Mouse (Mus musculus) hindbrain, embryonic 11.5 days (tissue): Measurements from ENCODE around the gene Rpl10a. TPM values are rescaled to one million over a fixed set of nuclear protein-coding genes. Genes with fewer than 3 reads are reported as not detected.

Experiments used
- ATAC-seq: fragments of 200-750 bp; cut with Nextera tagmentation; 2 replicates; pipeline ENCODE4 v1.8.0; 2017; ENCODE audit warnings: mild to moderate bottlenecking, moderate TSS enrichment, moderate library complexity; ENCODE audit not compliant: low FRiP score
- DNase-seq: peaks from one replicate; pipeline ENCODE4 v3.0.0-alpha.2; 2015; ENCODE audit warnings: low spot score
- H3K27ac ChIP-seq: fragments of 300-500 bp; sonication (generic); 2 replicates; pipeline ENCODE4 v1.5.1; 2014; ENCODE audit warnings: mild to moderate bottlenecking, low read depth, low read length
- H3K27me3 ChIP-seq: fragments of 300-500 bp; sonication (generic); 2 replicates; pipeline ENCODE4 v1.6.1; 2014; ENCODE audit warnings: mild to moderate bottlenecking, low read length, moderate library complexity, mixed read lengths; ENCODE audit not compliant: control insufficient read depth, insufficient read depth
- H3K36me3 ChIP-seq: fragments of 300-500 bp; sonication (generic); 2 replicates; pipeline ENCODE4 v1.6.1; 2014; ENCODE audit warnings: mild to moderate bottlenecking, low read length, moderate library complexity, mixed read lengths; ENCODE audit not compliant: control insufficient read depth, insufficient read depth
- H3K4me1 ChIP-seq: fragments of 300-500 bp; sonication (generic); replicated peaks from 2 replicates; pipeline ENCODE4 v1.6.1; 2014; ENCODE audit warnings: low read length, mixed read lengths; ENCODE audit not compliant: control insufficient read depth, insufficient read depth
- H3K4me2 ChIP-seq: fragments of 300-500 bp; sonication (generic); replicated peaks from 2 replicates; pipeline ENCODE4 v1.6.1; 2014; ENCODE audit warnings: mild to moderate bottlenecking, low read depth, low read length
- H3K4me3 ChIP-seq: fragments of 300-500 bp; sonication (generic); 2 replicates; pipeline ENCODE4 v1.5.1; 2014; ENCODE audit warnings: low read depth, low read length
- H3K9ac ChIP-seq: fragments of 300-500 bp; sonication (generic); 2 replicates; pipeline ENCODE4 v1.6.1; 2014; ENCODE audit warnings: low read depth, low read length
- H3K9me3 ChIP-seq: fragments of 300-500 bp; sonication (generic); 2 replicates; pipeline ENCODE4 v1.6.1; 2016; ENCODE audit warnings: low read length; ENCODE audit not compliant: control insufficient read depth
- WGBS: fragments of 180-500 bp; shearing (Covaris S2); extraction: QIAGEN DNeasy Blood & Tissue Kit; methylation state at CpG from one replicate; pipeline ENCODE4 v1.1.7; 2014; 5-methylcytosine and 5-hydroxymethylcytosine counted together
- polyA plus RNA-seq: library from polyadenylated mRNA; unstranded; fragments of >200 nt; fragmentation: Nextera tagmentation; extraction: Ambion mirVana; gene quantifications from 2 replicates; pipeline ENCODE4 v1.2.1, GENCODE M21; 2014

The Rpl10a gene
- polyA plus RNA-seq: 445 and 475 TPM in 2 replicates

GRCm38 (mm10) chr17:28328366-28328928 lies at the start of gene Rpl10a:
TSS of gene Rpl10a (plus strand) at chr17:28328471.
- peaks cover 5% of the 10 kb centered on the region; the same call in 1 of the 2 replicates for H3K4me1 ChIP-seq
- peak within 1 kb of the TSS; percentile 96 for H3K4me2 ChIP-seq
- H3K9me3 ChIP-seq: no peaks in the 10 kb centered on the region
- peak; percentile 99 for DNase-seq
- under 1% methylated on average over 67 of the region's 67 CpGs for WGBS
- ATAC-seq: peak; percentile 90
- no peaks in the 10 kb centered on the region for H3K27me3 ChIP-seq
- H3K9ac ChIP-seq: peak within 1 kb of the TSS; percentile 98
- H3K36me3 ChIP-seq: 0 out of 2 replicates have a peak, but pooled peaks cover 3% of the 10 kb centered on the region
- peak within 1 kb of the TSS; percentile 94 for H3K27ac ChIP-seq
- peak within 1 kb of the TSS; percentile 94 for H3K4me3 ChIP-seq

DNA sequence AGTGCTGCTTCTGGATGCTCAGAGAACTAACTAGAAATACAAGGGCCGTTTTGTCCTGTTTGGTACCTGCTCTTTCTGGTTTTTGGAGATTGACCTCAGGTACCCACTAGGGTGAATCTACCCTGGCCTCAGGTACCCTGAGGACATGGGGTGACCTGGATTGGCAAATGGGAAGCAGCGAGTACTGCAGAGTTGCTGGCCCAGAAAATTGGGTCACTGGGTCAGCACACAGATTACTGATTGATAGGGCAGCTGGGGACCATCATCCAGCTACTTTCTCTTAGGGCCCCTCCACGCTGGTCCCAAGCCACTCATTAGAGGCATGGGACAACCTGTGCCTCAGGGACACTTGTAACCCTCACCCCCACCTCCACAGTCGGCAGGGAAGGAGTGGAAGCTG lies 49.0 kb upstream of the Rpl10a start:
- ATAC-seq: no peak
- no peaks in the 10 kb centered on the region for H3K36me3 ChIP-seq
- no peak overlapping the region for H3K4me2 ChIP-seq
- H3K9ac ChIP-seq: no peak overlapping the region
- no peaks in the 10 kb centered on the region for H3K9me3 ChIP-seq
- H3K27ac ChIP-seq: no peak overlapping the region
- WGBS: 44% methylated on average over 4 of the region's 4 CpGs
- no peaks in the 10 kb centered on the region for H3K27me3 ChIP-seq
- H3K4me3 ChIP-seq: no peak overlapping the region
- no peak for DNase-seq
- H3K4me1 ChIP-seq: peaks cover 7% of the 10 kb centered on the region

GRCm38 (mm10) chr17:28279780-28280422 lies 48.4 kb upstream of the Rpl10a start:
- no peak overlapping the region for H3K27ac ChIP-seq
- H3K4me2 ChIP-seq: no peak overlapping the region
- no peaks in the 10 kb centered on the region for H3K27me3 ChIP-seq
- H3K4me1 ChIP-seq: peaks cover 7% of the 10 kb centered on the region
- H3K9me3 ChIP-seq: no peaks in the 10 kb centered on the region
- ATAC-seq: no peak
- 74% methylated on average over 15 of the region's 15 CpGs for WGBS
- H3K4me3 ChIP-seq: no peak overlapping the region
- no peak for DNase-seq
- no peak overlapping the region for H3K9ac ChIP-seq
- H3K36me3 ChIP-seq: no peaks in the 10 kb centered on the region

DNA sequence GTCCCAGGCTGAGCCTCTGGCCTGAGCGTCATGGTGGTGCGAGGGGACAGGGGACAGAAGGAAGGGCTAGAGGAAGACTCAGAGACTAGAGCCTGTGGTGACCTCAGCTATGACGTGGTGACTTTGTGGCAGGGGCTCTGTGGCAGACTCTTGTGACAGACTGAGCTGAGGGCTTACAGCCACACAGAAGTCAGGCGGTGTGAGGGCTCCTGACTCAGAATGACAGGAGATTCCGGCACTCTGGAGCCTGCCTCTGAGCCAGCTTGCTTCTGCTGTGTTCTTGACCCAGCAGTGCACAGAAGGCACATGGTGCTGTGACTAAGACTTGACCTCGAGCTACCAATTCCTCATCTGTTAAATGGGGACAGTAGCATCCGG lies 47.9 kb upstream of the Rpl10a start:
- no peak overlapping the region for H3K27ac ChIP-seq
- WGBS: 78% methylated on average over 7 of the region's 7 CpGs
- no peak overlapping the region for H3K4me3 ChIP-seq
- no peak for DNase-seq
- no peak overlapping the region for H3K9ac ChIP-seq
- no peaks in the 10 kb centered on the region for H3K36me3 ChIP-seq
- no peak for ATAC-seq
- H3K4me1 ChIP-seq: peaks cover 7% of the 10 kb centered on the region
- no peaks in the 10 kb centered on the region for H3K9me3 ChIP-seq
- no peak overlapping the region for H3K4me2 ChIP-seq
- H3K27me3 ChIP-seq: no peaks in the 10 kb centered on the region

DNA sequence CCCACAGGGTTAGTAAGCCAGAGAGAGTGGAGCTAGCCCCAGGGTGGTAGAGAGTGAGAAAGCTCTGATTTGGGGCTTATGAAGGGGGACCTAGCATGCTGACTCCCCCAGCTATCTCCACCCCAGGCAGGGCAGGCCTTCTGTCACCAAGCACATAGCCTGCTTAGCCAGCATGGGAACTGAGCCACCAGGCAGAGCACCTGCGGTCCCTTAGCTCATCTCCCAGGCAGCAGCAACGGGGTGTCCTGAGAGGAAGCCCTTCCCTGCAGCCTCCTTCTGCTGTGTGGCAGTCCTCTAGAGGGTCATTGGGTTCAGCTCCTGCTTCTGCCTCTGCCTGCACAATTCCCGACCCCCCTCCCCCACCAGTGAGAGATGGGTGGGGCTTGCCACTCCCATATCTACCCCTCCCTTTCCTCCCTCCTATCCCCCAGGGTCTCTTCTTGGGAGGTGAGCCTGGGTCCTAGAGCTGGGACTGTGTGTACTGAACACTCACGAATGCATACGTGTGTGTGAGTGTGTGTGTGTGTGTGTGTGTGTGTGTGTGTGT lies 47.4 kb upstream of the Rpl10a start:
- ATAC-seq: no peak
- 0 out of 2 replicates have a peak overlapping the region, but pooled peaks have one; percentile 7 for H3K9ac ChIP-seq
- H3K4me2 ChIP-seq: no peak overlapping the region
- peaks cover 8% of the 10 kb centered on the region for H3K4me1 ChIP-seq
- H3K9me3 ChIP-seq: no peaks in the 10 kb centered on the region
- no peak for DNase-seq
- H3K27ac ChIP-seq: no peak overlapping the region
- 58% methylated on average over 5 of the region's 5 CpGs for WGBS
- H3K4me3 ChIP-seq: no peak overlapping the region
- H3K36me3 ChIP-seq: no peaks in the 10 kb centered on the region
- H3K27me3 ChIP-seq: no peaks in the 10 kb centered on the region

DNA sequence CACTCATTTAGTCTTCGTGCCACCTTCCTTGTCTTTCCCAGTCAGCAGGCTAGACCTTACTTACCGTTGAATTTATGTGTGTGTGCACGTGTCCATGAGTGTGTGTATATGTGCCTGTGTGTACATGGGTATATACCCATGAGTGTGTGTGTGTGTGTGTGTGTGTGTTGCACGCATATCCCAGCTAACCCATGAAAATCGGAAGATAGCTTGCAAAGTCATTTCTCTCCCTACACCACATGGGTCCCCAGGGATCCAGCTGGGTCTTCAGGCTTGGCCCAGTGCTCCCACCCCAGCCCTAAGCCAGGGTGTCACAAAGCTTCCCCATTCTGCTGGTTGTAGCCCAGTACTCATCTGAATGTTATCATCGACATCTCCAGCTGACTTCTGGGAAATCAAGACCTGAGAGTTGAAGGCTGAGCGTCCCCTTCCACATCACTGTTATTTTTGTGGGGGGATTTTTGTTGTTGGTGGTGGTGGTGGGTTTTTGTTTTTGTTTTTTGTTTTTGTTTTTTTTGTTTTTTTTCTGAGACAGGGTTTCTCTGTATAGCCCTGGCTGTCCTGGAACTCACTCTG lies 46.3 kb upstream of the Rpl10a start:
- Histone ChIP-seq H3K9ac (no peak overlapping the region), H3K4me3 (no peak overlapping the region), H3K4me2 (no peak overlapping the region), H3K27me3 (no peaks in the 10 kb centered on the region), H3K9me3 (no peaks in the 10 kb centered on the region), H3K27ac (no peak overlapping the region), H3K36me3 (no peaks in the 10 kb centered on the region), H3K4me1 (peaks cover 12% of the 10 kb centered on the region)
- ATAC-seq: no peak
- WGBS: 90% methylated on average over 7 of the region's 7 CpGs
- no peak for DNase-seq

GRCm38 (mm10) chr17:28283199-28283598 lies 45.1 kb upstream of the Rpl10a start:
- DNase-seq: no peak
- peaks cover 12% of the 10 kb centered on the region for H3K4me1 ChIP-seq
- H3K27ac ChIP-seq: no peak overlapping the region
- WGBS: 90% methylated on average over 10 of the region's 10 CpGs
- no peak for ATAC-seq
- no peak overlapping the region for H3K4me2 ChIP-seq
- no peaks in the 10 kb centered on the region for H3K27me3 ChIP-seq
- H3K9ac ChIP-seq: no peak overlapping the region
- no peaks in the 10 kb centered on the region for H3K9me3 ChIP-seq
- H3K36me3 ChIP-seq: no peaks in the 10 kb centered on the region
- H3K4me3 ChIP-seq: no peak overlapping the region

DNA sequence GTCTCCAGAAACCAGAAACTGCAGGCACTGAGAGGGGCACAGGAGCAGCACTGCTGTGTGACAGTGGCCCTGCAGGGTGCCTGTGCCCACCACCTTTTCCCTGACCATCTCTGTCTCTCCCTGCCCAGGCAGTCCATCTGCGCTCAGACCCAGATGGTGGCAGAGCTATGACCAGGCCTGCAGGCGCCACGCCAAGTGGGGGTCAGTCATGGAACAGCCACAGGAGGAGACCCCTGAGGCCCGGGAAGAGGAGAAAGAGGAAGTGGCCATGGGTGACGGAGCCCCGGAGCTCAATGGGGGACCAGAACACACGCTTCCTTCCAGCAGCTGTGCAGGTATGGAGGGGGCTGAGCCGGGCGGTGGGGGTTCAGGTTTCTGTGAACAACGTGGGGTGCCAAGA lies 42.1 kb upstream of the Rpl10a start:
- no peak overlapping the region for H3K9ac ChIP-seq
- no peaks in the 10 kb centered on the region for H3K27me3 ChIP-seq
- H3K9me3 ChIP-seq: no peaks in the 10 kb centered on the region
- no peak overlapping the region for H3K4me2 ChIP-seq
- ATAC-seq (no peak), DNase-seq (no peak)
- WGBS: 85% methylated on average over 10 of the region's 10 CpGs
- H3K27ac ChIP-seq: no peak overlapping the region; the same call in 1 of the 2 replicates
- H3K4me1 ChIP-seq: peaks cover 7% of the 10 kb centered on the region; the same call in 1 of the 2 replicates
- no peaks in the 10 kb centered on the region for H3K36me3 ChIP-seq
- no peak overlapping the region for H3K4me3 ChIP-seq
